Mouse (Mus musculus): ENCODE results near the gene Smg8. TPM values are rescaled to one million over a fixed set of nuclear protein-coding genes. Genes with fewer than 3 reads are reported as not detected.

Smg8 gene
- 28.2 and 31.1 TPM in 2 replicates for polyA plus RNA-seq (2016; fragmentation: Nextera tagmentation; extraction: Ambion mirVana)

- no peaks in the 10 kb centered on the region for H3K9me3 ChIP-seq
- peak within 1 kb of the TSS; percentile 95 for H3K4me2 ChIP-seq
- peak within 1 kb of the TSS; percentile 89 for H3K4me3 ChIP-seq (replicated peaks)
- 2% methylated on average over 43 of the region's 43 CpGs for WGBS
- peak; percentile 73; the same call in 1 of the 2 replicates for ATAC-seq (ENCODE audit: insufficient number of reproducible peaks, insufficient read depth, low FRiP score, low TSS enrichment, low read depth)
- H3K36me3 ChIP-seq, result peaks cover 58% of the 10 kb centered on the region
- peak within 1 kb of the TSS; percentile 89 for H3K9ac ChIP-seq (replicated peaks)
- H3K4me1 ChIP-seq (replicated peaks), result peaks cover 20% of the 10 kb centered on the region
- no peaks in the 10 kb centered on the region for H3K27me3 ChIP-seq
- H3K27ac ChIP-seq, result peak within 1 kb of the TSS; percentile 75
Observed at GRCm38 (mm10) chr11:87086290-87086984, at the start of gene Smg8. Gene Smg8, minus strand, starts transcription at chr11:87086774.

GRCm38 (mm10) chr11:87136233-87136632 is 49.7 kb upstream of the Smg8 start:
- Histone ChIP-seq H3K4me3 (replicated peaks) (no peak overlapping the region), H3K9ac (replicated peaks) (no peak overlapping the region), H3K27me3 (no peaks in the 10 kb centered on the region), H3K36me3 (peaks cover 12% of the 10 kb centered on the region), H3K4me1 (replicated peaks) (no peaks in the 10 kb centered on the region), H3K4me2 (no peak overlapping the region), H3K27ac (no peak overlapping the region), H3K9me3 (no peaks in the 10 kb centered on the region)
- ATAC-seq (ENCODE audit: insufficient number of reproducible peaks, insufficient read depth, low FRiP score, low TSS enrichment, low read depth), result no peak
- 91% methylated on average over 4 of the region's 4 CpGs for whole genome bisulfite sequencing

GRCm38 (mm10) chr11:87126824-87127816 is 40.5 kb upstream of the Smg8 start, which contains the start of gene Trim37:
Gene Trim37, plus strand, starts transcription at chr11:87127077.
- peak within 1 kb of the TSS; percentile 89 for H3K27ac ChIP-seq
- H3K9me3 ChIP-seq, result no peaks in the 10 kb centered on the region
- H3K36me3 ChIP-seq, result peaks cover 27% of the 10 kb centered on the region
- H3K4me2 ChIP-seq, result peak within 1 kb of the TSS; percentile 74
- no peaks in the 10 kb centered on the region for H3K27me3 ChIP-seq
- H3K9ac ChIP-seq (replicated peaks), result peak within 1 kb of the TSS; percentile 75
- under 1% methylated on average over 98 of the region's 105 CpGs for WGBS
- peaks cover 19% of the 10 kb centered on the region for H3K4me1 ChIP-seq (replicated peaks)
- peak; percentile 94 for ATAC-seq (ENCODE audit: insufficient number of reproducible peaks, insufficient read depth, low FRiP score, low TSS enrichment, low read depth)
- H3K4me3 ChIP-seq (replicated peaks), result peak within 1 kb of the TSS; percentile 88

- Histone ChIP-seq H3K27me3 (no peaks in the 10 kb centered on the region), H3K9ac (replicated peaks) (peak overlapping the region; percentile 75), H3K9me3 (no peaks in the 10 kb centered on the region), H3K36me3 (peaks cover 35% of the 10 kb centered on the region), H3K4me2 (peak overlapping the region; percentile 74), H3K4me1 (replicated peaks) (peaks cover 19% of the 10 kb centered on the region), H3K27ac (peak overlapping the region; percentile 89), H3K4me3 (replicated peaks) (peak overlapping the region; percentile 88)
- 1% methylated on average over 12 of the region's 12 CpGs for WGBS
- ATAC-seq (ENCODE audit: insufficient number of reproducible peaks, insufficient read depth, low FRiP score, low TSS enrichment, low read depth), result no peak
Observed at GRCm38 (mm10) chr11:87126281-87126823, 39.8 kb upstream of the Smg8 start.

- WGBS, result 56% methylated on average over 4 of the region's 4 CpGs
- ATAC-seq (ENCODE audit: insufficient number of reproducible peaks, insufficient read depth, low FRiP score, low TSS enrichment, low read depth), result no peak
Observed at GRCm38 (mm10) chr11:87125562-87125961, 39.0 kb upstream of the Smg8 start.

GRCm38 (mm10) chr11:87121864-87122263 is 35.3 kb upstream of the Smg8 start:
- Histone ChIP-seq H3K9me3 (no peaks in the 10 kb centered on the region), H3K27me3 (no peaks in the 10 kb centered on the region), H3K4me2 (no peak overlapping the region), H3K36me3 (peaks cover 71% of the 10 kb centered on the region), H3K27ac (no peak overlapping the region), H3K4me3 (replicated peaks) (no peak overlapping the region), H3K4me1 (replicated peaks) (peaks cover 8% of the 10 kb centered on the region), H3K9ac (replicated peaks) (no peak overlapping the region)
- ATAC-seq (ENCODE audit: insufficient number of reproducible peaks, insufficient read depth, low FRiP score, low TSS enrichment, low read depth), result no peak
- 87% methylated on average over 8 of the region's 8 CpGs for WGBS

More at GRCm38 (mm10) chr11:87125562-87125961, 39.0 kb upstream of the Smg8 start:
- Histone ChIP-seq H3K4me2 (peak overlapping the region; percentile 74), H3K4me1 (replicated peaks) (peaks cover 19% of the 10 kb centered on the region), H3K27ac (peak overlapping the region; percentile 89; the same call in 1 of the 2 replicates), H3K9me3 (no peaks in the 10 kb centered on the region), H3K27me3 (no peaks in the 10 kb centered on the region), H3K9ac (replicated peaks) (no peak overlapping the region), H3K4me3 (replicated peaks) (peak overlapping the region; percentile 88), H3K36me3 (peaks cover 43% of the 10 kb centered on the region)

GRCm38 (mm10) chr11:87110172-87110909 is 23.8 kb upstream of the Smg8 start:
- H3K4me2 ChIP-seq, result peak overlapping the region; percentile 67
- peaks cover 26% of the 10 kb centered on the region for H3K4me1 ChIP-seq (replicated peaks)
- no peaks in the 10 kb centered on the region for H3K27me3 ChIP-seq
- WGBS, result 9% methylated on average over 9 of the region's 9 CpGs
- peak overlapping the region; percentile 99 for H3K9ac ChIP-seq (replicated peaks)
- peak overlapping the region; percentile 98 for H3K27ac ChIP-seq
- peaks cover 38% of the 10 kb centered on the region for H3K36me3 ChIP-seq
- H3K9me3 ChIP-seq, result no peaks in the 10 kb centered on the region
- ATAC-seq (ENCODE audit: insufficient number of reproducible peaks, insufficient read depth, low FRiP score, low TSS enrichment, low read depth), result no peak
- H3K4me3 ChIP-seq (replicated peaks), result peak overlapping the region; percentile 96

- Histone ChIP-seq H3K36me3 (peaks cover 38% of the 10 kb centered on the region), H3K9me3 (no peaks in the 10 kb centered on the region), H3K27me3 (no peaks in the 10 kb centered on the region), H3K4me2 (peak overlapping the region; percentile 67), H3K4me1 (replicated peaks) (peaks cover 26% of the 10 kb centered on the region), H3K9ac (replicated peaks) (peak overlapping the region; percentile 99), H3K4me3 (replicated peaks) (peak overlapping the region; percentile 96), H3K27ac (peak overlapping the region; percentile 98)
- WGBS, result under 1% methylated on average over 42 of the region's 42 CpGs
- ATAC-seq (ENCODE audit: insufficient number of reproducible peaks, insufficient read depth, low FRiP score, low TSS enrichment, low read depth), result no peak
Observed at GRCm38 (mm10) chr11:87109519-87110171, 23.1 kb upstream of the Smg8 start.

- H3K27ac ChIP-seq, result peak within 1 kb of the TSS; percentile 98
- no peaks in the 10 kb centered on the region for H3K9me3 ChIP-seq
- H3K36me3 ChIP-seq, result peaks cover 38% of the 10 kb centered on the region
- no peaks in the 10 kb centered on the region for H3K27me3 ChIP-seq
- peaks cover 26% of the 10 kb centered on the region for H3K4me1 ChIP-seq (replicated peaks)
- H3K4me2 ChIP-seq, result peak within 1 kb of the TSS; percentile 68
- H3K9ac ChIP-seq (replicated peaks), result peak within 1 kb of the TSS; percentile 99
- peak; percentile 99 for ATAC-seq (ENCODE audit: insufficient number of reproducible peaks, insufficient read depth, low FRiP score, low TSS enrichment, low read depth)
- WGBS, result under 1% methylated on average over 40 of the region's 40 CpGs
- H3K4me3 ChIP-seq (replicated peaks), result peak within 1 kb of the TSS; percentile 96
Observed at GRCm38 (mm10) chr11:87108755-87109518, 22.4 kb upstream of the Smg8 start, which contains the start of gene Ska2. Gene Ska2, plus strand, starts transcription at chr11:87109234.

Data from limb, embryonic 12.5 days (tissue).